Mouse (Mus musculus): Measurements from ENCODE around the gene Pum2. TPM values are rescaled to one million over a fixed set of nuclear protein-coding genes. Genes with fewer than 3 reads are reported as not detected.

The Pum2 gene
- polyA plus RNA-seq, 1 experiment from 2014 or later, result 83.5 TPM

GRCm38 (mm10) chr12:8759779-8760178, 85.8 kb downstream of the Pum2 start:
- Histone ChIP-seq H3K27ac (replicated peaks; ENCODE audit: low read depth, low read length) (no peak overlapping the region), H3K9ac (replicated peaks; ENCODE audit: low read length) (no peak overlapping the region), H3K9me3 (ENCODE audit: control insufficient read depth, low read length) (peaks cover 7% of the 10 kb centered on the region), H3K4me3 (replicated peaks; ENCODE audit: low read depth, low read length) (no peak overlapping the region), H3K27me3 (ENCODE audit: control insufficient read depth, insufficient read depth, low read length) (no peaks in the 10 kb centered on the region), H3K36me3 (ENCODE audit: control insufficient read depth, insufficient read depth, low read length) (0 out of 2 replicates have a peak, but pooled peaks cover 6% of the 10 kb centered on the region), H3K4me2 (ENCODE audit: low read length) (no peak overlapping the region), H3K4me1 (ENCODE audit: control insufficient read depth, insufficient read depth, low read length) (no peaks in the 10 kb centered on the region)
- WGBS, result 57% methylated on average over 6 of the region's 6 CpGs
- ATAC-seq (ENCODE audit: low FRiP score, low TSS enrichment) (no peak), DNase-seq (no peak)

GRCm38 (mm10) chr12:8760561-8760960, 86.6 kb downstream of the Pum2 start:
- Histone ChIP-seq H3K9me3 (ENCODE audit: control insufficient read depth, low read length) (peaks cover 7% of the 10 kb centered on the region), H3K4me2 (ENCODE audit: low read length) (no peak overlapping the region), H3K9ac (replicated peaks; ENCODE audit: low read length) (no peak overlapping the region), H3K4me1 (ENCODE audit: control insufficient read depth, insufficient read depth, low read length) (no peaks in the 10 kb centered on the region), H3K36me3 (ENCODE audit: control insufficient read depth, insufficient read depth, low read length) (0 out of 2 replicates have a peak, but pooled peaks cover under 1% of the 10 kb centered on the region), H3K27ac (replicated peaks; ENCODE audit: low read depth, low read length) (no peak overlapping the region), H3K4me3 (replicated peaks; ENCODE audit: low read depth, low read length) (no peak overlapping the region), H3K27me3 (ENCODE audit: control insufficient read depth, insufficient read depth, low read length) (no peaks in the 10 kb centered on the region)
- ATAC-seq (ENCODE audit: low FRiP score, low TSS enrichment) (no peak), DNase-seq (no peak)
- 87% methylated on average over 6 of the region's 6 CpGs for WGBS

GRCm38 (mm10) chr12:8761058-8761457, 87.1 kb downstream of the Pum2 start:
- Histone ChIP-seq H3K27me3 (ENCODE audit: control insufficient read depth, insufficient read depth, low read length) (no peaks in the 10 kb centered on the region), H3K9ac (replicated peaks; ENCODE audit: low read length) (no peak overlapping the region), H3K4me3 (replicated peaks; ENCODE audit: low read depth, low read length) (no peak overlapping the region), H3K36me3 (ENCODE audit: control insufficient read depth, insufficient read depth, low read length) (no peaks in the 10 kb centered on the region), H3K27ac (replicated peaks; ENCODE audit: low read depth, low read length) (no peak overlapping the region), H3K9me3 (ENCODE audit: control insufficient read depth, low read length) (peaks cover 7% of the 10 kb centered on the region), H3K4me2 (ENCODE audit: low read length) (no peak overlapping the region), H3K4me1 (ENCODE audit: control insufficient read depth, insufficient read depth, low read length) (no peaks in the 10 kb centered on the region)
- ATAC-seq (ENCODE audit: low FRiP score, low TSS enrichment) (no peak), DNase-seq (no peak)
- WGBS, result 81% methylated on average over 7 of the region's 7 CpGs

- Histone ChIP-seq H3K36me3 (ENCODE audit: control insufficient read depth, insufficient read depth, low read length) (no peaks in the 10 kb centered on the region), H3K4me3 (replicated peaks; ENCODE audit: low read depth, low read length) (no peak overlapping the region), H3K4me1 (ENCODE audit: control insufficient read depth, insufficient read depth, low read length) (no peaks in the 10 kb centered on the region), H3K9me3 (ENCODE audit: control insufficient read depth, low read length) (peaks cover 6% of the 10 kb centered on the region), H3K4me2 (ENCODE audit: low read length) (no peak overlapping the region), H3K27me3 (ENCODE audit: control insufficient read depth, insufficient read depth, low read length) (no peaks in the 10 kb centered on the region), H3K27ac (replicated peaks; ENCODE audit: low read depth, low read length) (no peak overlapping the region), H3K9ac (replicated peaks; ENCODE audit: low read length) (no peak overlapping the region)
- WGBS, result 83% methylated on average over 2 of the region's 2 CpGs
- no peak for ATAC-seq (ENCODE audit: low FRiP score, low TSS enrichment)
- no peak for DNase-seq
Observed at GRCm38 (mm10) chr12:8762667-8763066, 88.7 kb downstream of the Pum2 start.

GRCm38 (mm10) chr12:8764221-8764930, 90.4 kb downstream of the Pum2 start:
- no peak overlapping the region for H3K9ac ChIP-seq (replicated peaks; ENCODE audit: low read length)
- no peaks in the 10 kb centered on the region for H3K36me3 ChIP-seq (ENCODE audit: control insufficient read depth, insufficient read depth, low read length)
- no peaks in the 10 kb centered on the region for H3K9me3 ChIP-seq (ENCODE audit: control insufficient read depth, low read length)
- no peak overlapping the region for H3K27ac ChIP-seq (replicated peaks; ENCODE audit: low read depth, low read length)
- H3K4me1 ChIP-seq (ENCODE audit: control insufficient read depth, insufficient read depth, low read length), result no peaks in the 10 kb centered on the region
- WGBS, result 88% methylated on average over 15 of the region's 15 CpGs
- ATAC-seq (ENCODE audit: low FRiP score, low TSS enrichment), result no peak
- no peak for DNase-seq
- H3K27me3 ChIP-seq (ENCODE audit: control insufficient read depth, insufficient read depth, low read length), result no peaks in the 10 kb centered on the region
- H3K4me2 ChIP-seq (ENCODE audit: low read length), result no peak overlapping the region
- H3K4me3 ChIP-seq (replicated peaks; ENCODE audit: low read depth, low read length), result no peak overlapping the region

- ATAC-seq (ENCODE audit: low FRiP score, low TSS enrichment), result peak; percentile 81
- H3K4me3 ChIP-seq (replicated peaks; ENCODE audit: low read depth, low read length), result peak within 1 kb of the TSS; percentile 67
- H3K27me3 ChIP-seq (ENCODE audit: control insufficient read depth, insufficient read depth, low read length), result no peaks in the 10 kb centered on the region
- WGBS, result under 1% methylated on average over 67 of the region's 67 CpGs
- no peaks in the 10 kb centered on the region for H3K36me3 ChIP-seq (ENCODE audit: control insufficient read depth, insufficient read depth, low read length)
- peak within 1 kb of the TSS; percentile 68 for H3K9ac ChIP-seq (replicated peaks; ENCODE audit: low read length)
- DNase-seq, result peak; percentile 84
- H3K4me2 ChIP-seq (ENCODE audit: low read length), result peak within 1 kb of the TSS; percentile 87
- H3K4me1 ChIP-seq (ENCODE audit: control insufficient read depth, insufficient read depth, low read length), result peaks cover 10% of the 10 kb centered on the region
- H3K27ac ChIP-seq (replicated peaks; ENCODE audit: low read depth, low read length), result peak within 1 kb of the TSS; percentile 73
- no peaks in the 10 kb centered on the region for H3K9me3 ChIP-seq (ENCODE audit: control insufficient read depth, low read length)
Observed at GRCm38 (mm10) chr12:8770946-8771843, 97.3 kb downstream of the Pum2 start, which contains the start of gene Sdc1. Gene Sdc1 (plus strand): TSS chr12:8771323.

- DNase-seq, result no peak
- peak overlapping the region; percentile 67 for H3K4me3 ChIP-seq (replicated peaks; ENCODE audit: low read depth, low read length)
- WGBS, result 1% methylated on average over 37 of the region's 37 CpGs
- peak; percentile 29 for ATAC-seq (ENCODE audit: low FRiP score, low TSS enrichment)
- peak overlapping the region; percentile 68 for H3K9ac ChIP-seq (replicated peaks; ENCODE audit: low read length)
- no peaks in the 10 kb centered on the region for H3K9me3 ChIP-seq (ENCODE audit: control insufficient read depth, low read length)
- H3K27me3 ChIP-seq (ENCODE audit: control insufficient read depth, insufficient read depth, low read length), result no peaks in the 10 kb centered on the region
- peak overlapping the region; percentile 87 for H3K4me2 ChIP-seq (ENCODE audit: low read length)
- H3K36me3 ChIP-seq (ENCODE audit: control insufficient read depth, insufficient read depth, low read length), result no peaks in the 10 kb centered on the region
- H3K27ac ChIP-seq (replicated peaks; ENCODE audit: low read depth, low read length), result peak overlapping the region; percentile 73
- peaks cover 10% of the 10 kb centered on the region for H3K4me1 ChIP-seq (ENCODE audit: control insufficient read depth, insufficient read depth, low read length)
Observed at GRCm38 (mm10) chr12:8771844-8772380, 98.0 kb downstream of the Pum2 start.

GRCm38 (mm10) chr12:8772451-8773143, 98.7 kb downstream of the Pum2 start:
- Histone ChIP-seq H3K36me3 (ENCODE audit: control insufficient read depth, insufficient read depth, low read length) (no peaks in the 10 kb centered on the region), H3K4me3 (replicated peaks; ENCODE audit: low read depth, low read length) (peak overlapping the region; percentile 67), H3K4me1 (ENCODE audit: control insufficient read depth, insufficient read depth, low read length) (peaks cover 10% of the 10 kb centered on the region), H3K27me3 (ENCODE audit: control insufficient read depth, insufficient read depth, low read length) (no peaks in the 10 kb centered on the region), H3K9me3 (ENCODE audit: control insufficient read depth, low read length) (no peaks in the 10 kb centered on the region), H3K4me2 (ENCODE audit: low read length) (peak overlapping the region; percentile 87), H3K9ac (replicated peaks; ENCODE audit: low read length) (peak overlapping the region; percentile 68), H3K27ac (replicated peaks; ENCODE audit: low read depth, low read length) (peak overlapping the region; percentile 73)
- ATAC-seq (ENCODE audit: low FRiP score, low TSS enrichment) (peak; percentile 57), DNase-seq (peak; percentile 76)
- under 1% methylated on average over 55 of the region's 55 CpGs for WGBS

Data from midbrain, embryonic 14.5 days (tissue).